Mouse (Mus musculus) inflammation-experienced regulatory T-cells, adult 16 weeks (primary cell): ENCODE measurements around the gene Ndst4. TPM values are rescaled to one million over a fixed set of nuclear protein-coding genes. Genes with fewer than 3 reads are reported as not detected.

Experiments used
- polyA plus RNA-seq: library from polyadenylated mRNA; unstranded; fragments of 100-300 nt; shearing (Covaris generic); gene quantifications from one replicate; pipeline ENCODE4 v1.2.1, GENCODE M21; 2017

The Ndst4 gene
- polyA plus RNA-seq: not detected

DNA sequence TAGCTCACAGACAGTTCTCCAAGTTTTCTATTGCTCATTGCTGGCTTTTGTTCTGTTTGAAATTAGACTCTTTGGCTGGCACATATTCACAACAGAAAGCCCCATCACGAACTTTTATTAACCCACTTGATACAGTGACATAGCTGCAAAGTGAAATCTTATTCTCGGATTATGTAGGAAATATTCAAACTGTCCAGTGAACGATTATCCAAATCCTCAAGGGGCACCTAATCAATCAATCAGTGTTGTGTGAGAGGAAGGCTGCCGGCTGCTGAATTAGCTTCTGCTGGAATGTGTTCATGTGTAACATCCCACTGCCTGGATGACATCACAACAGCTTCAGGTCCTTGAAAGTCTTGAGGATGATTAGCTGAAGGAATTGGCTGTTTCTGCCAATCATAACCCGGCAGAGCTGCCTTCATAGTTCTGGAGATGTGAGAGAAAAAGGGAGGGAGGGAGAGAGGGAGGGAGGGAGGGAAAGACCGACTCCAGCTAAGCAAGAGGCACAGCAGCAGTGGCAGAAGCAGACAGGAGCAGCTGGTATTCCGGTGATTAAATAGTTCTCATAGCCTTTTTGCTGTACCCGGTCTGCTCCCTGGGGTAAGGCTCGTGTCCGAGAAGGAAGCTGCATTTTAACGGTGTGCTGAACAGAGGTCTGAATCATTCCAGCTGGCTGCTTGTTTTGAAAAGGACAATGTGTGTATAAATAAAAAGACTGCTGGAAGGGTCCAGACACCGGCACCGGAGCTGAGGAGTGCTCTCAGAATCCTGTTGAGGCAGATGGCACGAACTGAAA lies at the start of gene Ndst4:
TSS of gene Ndst4 (plus strand) at position 476 of the 796 bp plus-strand sequence.

